Mouse (Mus musculus): ENCODE measurements around the gene Rbm47. TPM values are rescaled to one million over a fixed set of nuclear protein-coding genes. Genes with fewer than 3 reads are reported as not detected.
"Not testable (repeated sequence)": the region's sequence is repeated elsewhere in the genome, so short reads cannot be mapped to it uniquely, and the experiment has no call there.

Gene Rbm47
- 1.9 and 8.6 TPM in 2 replicates for total RNA-seq (2017)

DNA sequence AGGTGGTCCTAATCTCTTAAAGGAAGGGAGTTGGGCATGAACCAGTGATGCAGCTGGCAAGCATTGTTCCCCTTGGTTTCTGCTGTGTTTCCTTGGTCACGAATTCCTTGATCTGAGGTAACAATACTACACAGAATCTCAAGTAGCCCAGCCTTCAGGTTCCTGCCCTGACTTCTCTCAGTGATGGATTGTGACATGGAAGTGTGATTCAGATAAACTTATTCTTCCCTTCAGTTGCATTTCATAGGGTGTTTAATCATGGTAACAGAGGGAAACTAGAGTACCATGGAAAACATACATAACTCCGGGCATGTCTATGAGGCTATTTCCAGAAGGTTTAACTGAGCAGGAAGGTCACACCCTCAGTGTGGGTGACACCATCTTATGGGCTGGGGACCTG lies at the start of gene Rbm47:
Rbm47 (minus strand) TSS at position 101 of the 400 bp plus-strand sequence.
- ATAC-seq (replicated peaks in 1 of 2; ENCODE audit: insufficient read depth in 1 of 2, low FRiP score in 2 of 2, low TSS enrichment in 1 of 2, low read depth in 1 of 2, poor library complexity in 2 of 2, severe bottlenecking in 2 of 2): no peak

DNA sequence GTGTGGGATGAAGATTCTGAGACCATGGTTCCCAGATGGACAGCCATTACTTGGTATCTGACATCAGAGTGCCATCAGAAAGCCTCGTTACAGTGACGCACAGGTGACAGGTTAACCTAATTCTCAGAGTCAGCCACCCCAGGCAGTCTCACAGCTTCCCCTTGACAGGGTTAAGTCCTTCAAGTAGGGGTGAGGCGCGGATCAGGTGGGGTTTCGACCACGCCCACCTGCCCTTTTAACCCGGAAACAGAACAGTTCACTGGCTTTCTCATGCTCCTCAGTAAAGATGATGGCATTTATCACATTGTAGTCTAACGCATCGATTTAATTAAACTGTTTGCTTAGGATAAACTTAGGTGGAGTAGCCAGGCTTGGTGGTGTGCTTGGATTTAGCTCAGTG lies 47.7 kb upstream of the Rbm47 start:
- no peak for ATAC-seq (replicated peaks in 1 of 2; ENCODE audit: insufficient read depth in 1 of 2, low FRiP score in 2 of 2, low TSS enrichment in 1 of 2, low read depth in 1 of 2, poor library complexity in 2 of 2, severe bottlenecking in 2 of 2)

GRCm38 (mm10) chr5:66219692-66220091 lies 46.8 kb upstream of the Rbm47 start:
- ATAC-seq (replicated peaks in 1 of 2; ENCODE audit: insufficient read depth in 1 of 2, low FRiP score in 2 of 2, low TSS enrichment in 1 of 2, low read depth in 1 of 2, poor library complexity in 2 of 2, severe bottlenecking in 2 of 2): no peak

DNA sequence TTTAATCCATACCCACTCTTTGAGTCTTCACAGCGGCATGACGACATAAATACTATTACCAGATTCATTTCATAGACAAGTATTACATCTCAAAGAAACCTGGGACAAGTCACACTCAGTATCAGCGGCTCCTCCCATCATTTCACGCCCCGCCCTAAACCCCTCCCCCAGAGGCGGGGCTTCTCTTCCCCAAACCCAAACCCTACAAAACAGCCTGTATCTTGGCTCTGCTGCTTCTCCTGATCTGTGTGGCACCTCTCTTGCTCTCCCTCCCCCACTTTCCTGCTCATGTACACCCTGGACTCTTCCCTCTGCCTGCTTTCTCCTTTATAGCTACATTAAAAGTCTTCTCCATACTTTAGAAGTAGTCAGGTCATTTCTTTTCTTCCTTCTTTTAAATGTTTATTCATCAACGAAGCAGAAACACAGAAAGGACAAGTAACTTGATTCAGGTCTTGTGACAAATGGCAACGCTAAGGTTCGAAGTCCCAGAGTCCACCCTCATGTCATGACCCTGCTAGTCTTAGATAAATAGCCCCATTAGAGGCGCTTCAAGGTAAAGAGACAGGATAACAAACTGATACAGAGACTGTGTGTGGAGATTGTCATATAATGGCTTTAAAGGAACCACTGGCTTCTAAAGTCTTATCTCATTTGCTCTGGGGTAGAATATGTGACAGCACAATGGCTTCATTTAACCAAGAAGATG lies 42.8 kb upstream of the Rbm47 start:
- no peak for ATAC-seq (replicated peaks in 1 of 2; ENCODE audit: insufficient read depth in 1 of 2, low FRiP score in 2 of 2, low TSS enrichment in 1 of 2, low read depth in 1 of 2, poor library complexity in 2 of 2, severe bottlenecking in 2 of 2)

DNA sequence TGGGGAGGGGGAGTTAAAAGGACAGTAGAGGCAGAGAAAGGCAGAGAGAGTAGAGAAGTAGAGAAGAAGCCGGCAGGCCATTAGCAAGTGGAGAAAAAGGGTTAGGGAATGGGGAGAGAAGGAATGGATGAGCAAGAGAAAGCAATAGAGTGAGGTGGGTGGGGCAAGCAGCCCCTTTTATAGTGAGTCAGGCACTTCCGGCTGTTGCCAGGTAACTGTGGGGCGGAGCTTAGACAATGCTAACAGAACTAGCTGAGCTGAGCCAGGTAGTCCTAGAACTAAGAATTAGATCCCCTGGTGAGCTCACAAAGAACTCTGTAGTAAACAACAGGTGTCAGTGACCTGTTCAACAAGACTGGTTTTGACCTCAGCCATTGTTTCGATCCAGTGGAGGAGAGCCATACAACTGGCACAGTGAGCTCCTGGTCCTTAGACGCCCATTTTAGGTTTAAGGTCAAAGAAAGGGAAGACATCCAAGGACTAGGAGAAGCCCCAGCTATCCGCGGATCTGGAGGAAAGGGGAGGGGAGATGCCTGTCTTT lies 41.5 kb upstream of the Rbm47 start:
- ATAC-seq (replicated peaks in 1 of 2; ENCODE audit: insufficient read depth in 1 of 2, low FRiP score in 2 of 2, low TSS enrichment in 1 of 2, low read depth in 1 of 2, poor library complexity in 2 of 2, severe bottlenecking in 2 of 2): no peak

- no peak for ATAC-seq (replicated peaks in 1 of 2; ENCODE audit: insufficient read depth in 1 of 2, low FRiP score in 2 of 2, low TSS enrichment in 1 of 2, low read depth in 1 of 2, poor library complexity in 2 of 2, severe bottlenecking in 2 of 2)
These were observed 36.7 kb upstream of the Rbm47 start for GRCm38 (mm10) chr5:66209532-66210176.

GRCm38 (mm10) chr5:66204966-66205365 lies 32.0 kb upstream of the Rbm47 start:
- ATAC-seq (replicated peaks in 1 of 2; ENCODE audit: insufficient read depth in 1 of 2, low FRiP score in 2 of 2, low TSS enrichment in 1 of 2, low read depth in 1 of 2, poor library complexity in 2 of 2, severe bottlenecking in 2 of 2): no peak

DNA sequence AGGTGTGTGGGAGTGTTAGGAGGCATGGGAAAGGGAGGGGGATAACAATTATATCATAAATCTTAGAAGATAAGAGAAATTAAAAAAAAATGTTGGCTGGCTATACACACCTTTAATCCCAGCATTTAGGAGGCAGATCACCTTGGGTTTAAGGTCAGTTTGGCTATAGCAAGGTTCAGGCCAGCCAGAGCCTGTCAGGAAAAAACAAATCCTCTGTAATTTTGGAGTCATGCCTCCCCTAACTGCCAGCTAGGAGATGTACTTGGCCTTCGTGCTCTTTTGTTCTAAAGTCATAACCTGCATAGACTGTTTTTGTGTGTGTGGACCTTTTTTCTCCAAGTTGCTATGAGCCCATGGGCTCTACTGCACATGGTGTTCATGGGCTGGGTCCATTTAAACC lies 30.5 kb upstream of the Rbm47 start:
- no peak for ATAC-seq (replicated peaks in 1 of 2; ENCODE audit: insufficient read depth in 1 of 2, low FRiP score in 2 of 2, low TSS enrichment in 1 of 2, low read depth in 1 of 2, poor library complexity in 2 of 2, severe bottlenecking in 2 of 2)

GRCm38 (mm10) chr5:66200044-66200443 lies 27.1 kb upstream of the Rbm47 start:
- peak; percentile 90 to 97 for ATAC-seq (replicated peaks in 1 of 2; ENCODE audit: insufficient read depth in 1 of 2, low FRiP score in 2 of 2, low TSS enrichment in 1 of 2, low read depth in 1 of 2, poor library complexity in 2 of 2, severe bottlenecking in 2 of 2)

- no peak for ATAC-seq (replicated peaks in 1 of 2; ENCODE audit: insufficient read depth in 1 of 2, low FRiP score in 2 of 2, low TSS enrichment in 1 of 2, low read depth in 1 of 2, poor library complexity in 2 of 2, severe bottlenecking in 2 of 2)
These were observed 22.4 kb upstream of the Rbm47 start for GRCm38 (mm10) chr5:66195323-66195722.

GRCm38 (mm10) chr5:66193218-66193846 lies 20.4 kb upstream of the Rbm47 start:
- no peak for ATAC-seq (replicated peaks in 1 of 2; ENCODE audit: insufficient read depth in 1 of 2, low FRiP score in 2 of 2, low TSS enrichment in 1 of 2, low read depth in 1 of 2, poor library complexity in 2 of 2, severe bottlenecking in 2 of 2)

- ATAC-seq (replicated peaks in 1 of 2; ENCODE audit: insufficient read depth in 1 of 2, low FRiP score in 2 of 2, low TSS enrichment in 1 of 2, low read depth in 1 of 2, poor library complexity in 2 of 2, severe bottlenecking in 2 of 2): no peak
These were observed 18.2 kb upstream of the Rbm47 start for GRCm38 (mm10) chr5:66191185-66191503.

DNA sequence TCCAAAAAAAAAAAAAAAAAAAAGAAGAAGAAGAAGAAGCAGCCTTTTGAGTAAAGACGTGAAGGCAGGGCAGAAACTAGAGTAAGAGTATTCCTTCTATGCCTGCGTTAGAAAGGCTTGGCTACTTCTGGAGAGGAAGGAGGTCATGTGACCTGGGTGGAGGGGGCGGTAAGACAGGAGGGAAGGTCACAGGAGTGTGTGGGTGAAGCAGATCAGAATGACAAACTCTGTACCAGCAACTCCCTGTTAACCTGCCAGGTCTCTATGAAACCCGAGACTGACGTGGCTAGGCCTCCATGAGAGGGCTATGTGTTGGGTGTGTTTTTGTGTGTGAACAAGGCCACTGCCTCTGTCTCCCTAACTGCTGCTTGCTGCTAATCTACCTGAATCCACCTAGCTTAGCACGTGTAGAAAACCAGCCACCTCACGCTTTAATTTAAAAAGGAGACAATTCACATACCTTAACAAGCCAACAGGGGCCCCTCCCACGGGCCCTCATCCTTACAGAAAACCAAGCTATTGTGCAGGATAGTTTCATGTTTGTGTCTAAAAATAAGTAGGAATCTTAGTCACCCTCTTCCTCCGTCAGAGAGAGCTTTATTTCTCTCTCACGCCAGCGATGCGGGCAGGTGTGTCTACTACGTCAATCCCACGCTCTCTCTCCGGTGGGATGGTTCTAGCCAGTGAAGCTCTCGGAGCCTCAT lies 17.7 kb upstream of the Rbm47 start:
- ATAC-seq (replicated peaks in 1 of 2; ENCODE audit: insufficient read depth in 1 of 2, low FRiP score in 2 of 2, low TSS enrichment in 1 of 2, low read depth in 1 of 2, poor library complexity in 2 of 2, severe bottlenecking in 2 of 2): no peak

DNA sequence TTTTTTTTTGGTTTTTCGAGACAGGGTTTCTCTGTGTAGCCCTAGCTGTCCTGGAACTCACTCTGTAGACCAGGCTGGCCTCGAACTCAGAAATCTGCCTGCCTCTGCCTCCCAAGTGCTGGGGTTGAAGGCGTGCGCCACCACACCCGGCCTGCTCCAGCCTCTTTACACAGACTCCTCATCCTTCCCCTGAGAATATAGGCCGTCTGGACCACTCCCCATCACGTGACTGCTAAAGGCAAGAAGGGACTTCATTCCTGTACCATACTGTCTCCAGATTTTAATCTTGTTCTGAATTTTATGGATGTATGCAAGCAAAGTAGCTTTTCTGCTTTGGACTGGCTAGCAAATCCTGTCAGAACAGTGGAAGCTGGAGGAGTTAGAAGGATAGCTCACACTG lies 15.7 kb upstream of the Rbm47 start:
- ATAC-seq (replicated peaks in 1 of 2; ENCODE audit: insufficient read depth in 1 of 2, low FRiP score in 2 of 2, low TSS enrichment in 1 of 2, low read depth in 1 of 2, poor library complexity in 2 of 2, severe bottlenecking in 2 of 2): not testable (repeated sequence)

DNA sequence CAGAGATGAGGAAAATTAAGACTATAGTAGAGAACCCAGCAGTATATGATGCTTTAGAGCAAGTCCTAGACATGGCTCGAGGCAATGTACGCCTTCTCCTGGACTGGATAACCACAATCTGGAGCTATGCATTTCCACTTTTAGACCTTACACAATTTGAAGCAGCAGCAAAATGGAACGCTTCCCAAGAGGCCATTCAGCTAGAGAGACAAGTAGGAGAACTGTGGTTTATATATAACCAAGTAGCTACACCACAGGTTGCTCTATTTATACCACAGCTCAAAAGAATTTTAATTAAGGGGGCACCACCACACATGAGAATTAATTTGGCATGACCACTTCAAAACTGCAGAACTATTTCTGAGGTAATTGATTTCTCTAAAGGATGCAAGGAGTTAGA lies 9.2 kb upstream of the Rbm47 start:
- no peak for ATAC-seq (replicated peaks in 1 of 2; ENCODE audit: insufficient read depth in 1 of 2, low FRiP score in 2 of 2, low TSS enrichment in 1 of 2, low read depth in 1 of 2, poor library complexity in 2 of 2, severe bottlenecking in 2 of 2)

DNA sequence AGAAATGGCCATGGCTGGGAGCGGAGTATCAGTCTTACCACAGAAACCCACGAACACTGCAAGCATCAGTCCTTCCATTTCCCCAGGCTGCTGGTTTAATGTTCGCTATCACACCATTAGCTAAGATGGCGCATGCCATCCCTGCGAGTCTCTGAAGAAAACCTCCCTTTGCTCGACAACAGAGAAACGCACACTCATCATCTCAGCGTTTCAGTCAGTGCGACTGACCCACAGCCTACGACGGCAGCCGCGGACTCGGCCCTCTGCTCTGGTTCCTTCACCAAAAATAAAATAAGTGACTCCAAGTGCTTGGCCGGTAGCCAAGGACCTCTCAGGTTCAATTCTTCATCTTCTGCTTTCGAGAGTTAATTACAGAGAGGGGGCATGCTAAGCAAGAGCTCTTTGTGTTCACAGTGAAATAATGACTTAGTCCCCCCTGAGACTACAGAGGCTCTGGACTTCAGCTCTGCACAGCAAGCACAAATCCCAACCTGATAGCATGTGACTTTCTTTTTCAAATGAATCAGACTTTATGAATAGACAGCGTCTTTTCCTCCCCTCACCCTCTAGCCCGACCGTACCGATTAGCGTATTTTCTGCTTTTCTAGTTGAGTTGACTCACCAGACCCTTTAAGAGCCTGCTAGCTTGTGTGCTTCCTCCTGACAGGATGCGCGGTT lies 1.4 kb upstream of the Rbm47 start:
- no peak for ATAC-seq (replicated peaks in 1 of 2; ENCODE audit: insufficient read depth in 1 of 2, low FRiP score in 2 of 2, low TSS enrichment in 1 of 2, low read depth in 1 of 2, poor library complexity in 2 of 2, severe bottlenecking in 2 of 2)

DNA sequence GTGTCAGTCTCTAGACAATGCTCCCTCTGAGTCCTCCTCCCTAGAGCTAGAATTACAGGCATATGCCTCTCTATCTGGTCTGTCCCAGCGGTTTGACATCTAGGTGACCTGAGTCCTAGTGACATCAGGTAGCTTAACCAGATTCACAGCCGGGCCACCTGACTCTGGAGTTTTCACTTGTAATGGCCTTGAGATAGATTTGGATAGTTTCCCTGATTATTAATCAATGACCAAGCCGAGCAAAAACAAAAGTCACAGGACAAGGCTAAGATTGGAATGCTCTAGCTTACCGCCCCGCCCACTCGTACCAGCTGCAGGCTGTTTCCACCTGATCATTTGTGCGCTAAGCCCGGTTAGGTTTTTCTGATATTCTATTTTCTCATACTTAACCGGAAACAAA lies 2.3 kb downstream of the Rbm47 start:
- no peak for ATAC-seq (replicated peaks in 1 of 2; ENCODE audit: insufficient read depth in 1 of 2, low FRiP score in 2 of 2, low TSS enrichment in 1 of 2, low read depth in 1 of 2, poor library complexity in 2 of 2, severe bottlenecking in 2 of 2)
